Mouse (Mus musculus) gastrocnemius, postnatal 4 days (tissue): ENCODE measurements at regions not wholly inside any gene's neighbourhood (a gene's known extent, or its start where the extent isn't known, plus 50 kb on each side); places are given as distances from the start of the nearest gene placed in this dataset.

ENCODE experiments used
- DNase-seq, 2 experiments: peaks; one replicate each; pipeline ENCODE4 v3.0.0; 2021 to 2022; ENCODE audit warnings: low spot score in 2 of 2, mixed read lengths in 2 of 2

GRCm38 (mm10) chr15:67305681-67306080 lies 805.0 kb upstream of the Lrrc6 start:
- no peak for DNase-seq

- DNase-seq: no peak
Observed at GRCm38 (mm10) chr15:67303804-67304203, 803.1 kb upstream of the Lrrc6 start.

- peak; percentile 22 to 64 for DNase-seq
Observed at GRCm38 (mm10) chr15:67301871-67302363, 801.2 kb upstream of the Lrrc6 start.

- no peak for DNase-seq
Observed at GRCm38 (mm10) chr15:67301024-67301423, 800.3 kb upstream of the Lrrc6 start.

- DNase-seq: no peak
Observed at GRCm38 (mm10) chr15:67294797-67295196, 794.1 kb upstream of the Lrrc6 start.

- DNase-seq: no peak
Observed at GRCm38 (mm10) chr15:67289749-67290148, 789.0 kb upstream of the Lrrc6 start.

GRCm38 (mm10) chr15:67284941-67285340 lies 784.2 kb upstream of the Lrrc6 start:
- no peak for DNase-seq

- no peak for DNase-seq
Observed at GRCm38 (mm10) chr15:67283275-67283972, 782.7 kb upstream of the Lrrc6 start.

GRCm38 (mm10) chr15:67278869-67279268 lies 778.2 kb upstream of the Lrrc6 start:
- DNase-seq: no peak

GRCm38 (mm10) chr15:67275058-67275457 lies 774.3 kb upstream of the Lrrc6 start:
- DNase-seq: no peak

GRCm38 (mm10) chr15:67272397-67272796 lies 771.7 kb upstream of the Lrrc6 start:
- DNase-seq: no peak

GRCm38 (mm10) chr15:67263723-67264122 lies 763.0 kb upstream of the Lrrc6 start:
- no peak for DNase-seq

GRCm38 (mm10) chr15:67263313-67263712 lies 762.6 kb upstream of the Lrrc6 start:
- DNase-seq: no peak

GRCm38 (mm10) chr15:67262269-67262668 lies 761.6 kb upstream of the Lrrc6 start:
- DNase-seq: no peak

GRCm38 (mm10) chr15:67260666-67261065 lies 760.0 kb upstream of the Lrrc6 start:
- DNase-seq: no peak

GRCm38 (mm10) chr15:67249147-67249546 lies 748.4 kb upstream of the Lrrc6 start:
- no peak for DNase-seq

GRCm38 (mm10) chr15:67248471-67248870 lies 747.8 kb upstream of the Lrrc6 start:
- DNase-seq: no peak

GRCm38 (mm10) chr15:67245658-67246268 lies 745.1 kb upstream of the Lrrc6 start:
- DNase-seq: no peak

GRCm38 (mm10) chr15:67244908-67245657 lies 744.4 kb upstream of the Lrrc6 start:
- no peak for DNase-seq

- DNase-seq: no peak
Observed at GRCm38 (mm10) chr15:67235107-67235785, 734.5 kb upstream of the Lrrc6 start.

GRCm38 (mm10) chr15:67229359-67229758 lies 728.6 kb upstream of the Lrrc6 start:
- no peak for DNase-seq

GRCm38 (mm10) chr15:67228633-67229032 lies 727.9 kb upstream of the Lrrc6 start:
- DNase-seq: no peak
